Mouse (Mus musculus) kidney, embryonic 15.5 days (tissue): ENCODE data around the gene Sult1b1. TPM values are rescaled to one million over a fixed set of nuclear protein-coding genes. Genes with fewer than 3 reads are reported as not detected.
A peak's percentile ranks its signal among the peaks of the same experiment; 100 is the strongest.

Experiments
- ATAC-seq: fragments of 200-750 bp; cut with Nextera tagmentation; replicated peaks from 2 replicates; pipeline ENCODE4 v1.8.0; 2017; ENCODE audit warnings: moderate TSS enrichment; ENCODE audit not compliant: low FRiP score
- H3K27ac ChIP-seq: fragments of 300-500 bp; sonication (generic); 2 replicates; pipeline ENCODE4 v1.5.1; 2015; ENCODE audit warnings: mild to moderate bottlenecking, inconsistent platforms
- H3K27me3 ChIP-seq: fragments of 300-500 bp; sonication (generic); 2 replicates; pipeline ENCODE4 v1.6.1; 2015; ENCODE audit warnings: inconsistent platforms
- H3K36me3 ChIP-seq: fragments of 300-500 bp; sonication (generic); 2 replicates; pipeline ENCODE4 v1.6.1; 2015; ENCODE audit warnings: inconsistent platforms
- H3K4me1 ChIP-seq: fragments of 300-500 bp; sonication (generic); 2 replicates; pipeline ENCODE4 v1.6.1; 2015; ENCODE audit warnings: inconsistent platforms
- H3K4me2 ChIP-seq: fragments of 300-500 bp; sonication (generic); 2 replicates; pipeline ENCODE4 v1.6.1; 2015; ENCODE audit warnings: moderate library complexity, mild to moderate bottlenecking, inconsistent platforms
- H3K4me3 ChIP-seq: fragments of 300-500 bp; sonication (generic); replicated peaks from 2 replicates; pipeline ENCODE4 v1.5.1; 2015; ENCODE audit warnings: mild to moderate bottlenecking, inconsistent platforms
- H3K9ac ChIP-seq: fragments of 300-500 bp; sonication (generic); 2 replicates; pipeline ENCODE4 v1.6.1; 2015; ENCODE audit warnings: mild to moderate bottlenecking, inconsistent platforms
- H3K9me3 ChIP-seq: fragments of 300-500 bp; sonication (generic); replicated peaks from 2 replicates; pipeline ENCODE4 v1.6.1; 2016; ENCODE audit warnings: inconsistent platforms
- WGBS: fragments of 180-500 bp; shearing (Covaris S2); methylation state at CpG from one replicate; pipeline ENCODE4 v1.1.7; 2015; ENCODE audit warnings: mixed read lengths; 5-methylcytosine and 5-hydroxymethylcytosine counted together
- polyA plus RNA-seq: library from polyadenylated mRNA; unstranded; fragments of >200 nt; fragmentation: Nextera tagmentation; extraction: Ambion mirVana; gene quantifications from 2 replicates; pipeline ENCODE4 v1.2.1, GENCODE M21; 2015

Gene Sult1b1
- polyA plus RNA-seq = 1.3 and 2.4 TPM in 2 replicates

DNA sequence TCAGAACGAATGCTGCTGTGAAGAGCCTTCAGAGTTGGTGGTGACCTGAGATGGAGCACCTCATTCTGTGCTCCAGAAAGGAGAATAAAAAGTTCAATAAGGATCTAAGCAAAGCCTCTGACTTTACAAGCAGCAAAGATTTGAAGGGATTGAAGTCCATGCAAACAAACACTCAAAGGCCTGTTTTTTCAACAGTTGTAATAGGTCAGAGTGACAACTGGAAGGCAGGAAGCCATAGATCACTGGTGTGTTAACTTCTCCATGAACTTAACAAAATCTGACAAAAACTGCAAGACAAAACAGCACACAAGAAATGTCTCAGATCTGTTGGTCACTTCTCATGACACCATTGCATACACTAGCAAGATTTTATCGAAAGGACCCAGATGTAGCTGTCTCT is at the start of gene Sult1b1:
Sult1b1 (minus strand) TSS at position 85 of the 400 bp plus-strand sequence.
- WGBS = 70% methylated on average over 2 of the region's 2 CpGs
- H3K4me1 ChIP-seq = no peaks in the 10 kb centered on the region
- H3K36me3 ChIP-seq = no peaks in the 10 kb centered on the region
- peak within 1 kb of the TSS; percentile 41; the same call in 1 of the 2 replicates for H3K27ac ChIP-seq
- ATAC-seq = no peak; the same call in 1 of the 2 replicates
- H3K4me3 ChIP-seq = no peak within 1 kb of the TSS
- H3K9me3 ChIP-seq = no peaks in the 10 kb centered on the region
- no peaks in the 10 kb centered on the region for H3K27me3 ChIP-seq
- H3K9ac ChIP-seq = no peak within 1 kb of the TSS
- no peak within 1 kb of the TSS for H3K4me2 ChIP-seq

DNA sequence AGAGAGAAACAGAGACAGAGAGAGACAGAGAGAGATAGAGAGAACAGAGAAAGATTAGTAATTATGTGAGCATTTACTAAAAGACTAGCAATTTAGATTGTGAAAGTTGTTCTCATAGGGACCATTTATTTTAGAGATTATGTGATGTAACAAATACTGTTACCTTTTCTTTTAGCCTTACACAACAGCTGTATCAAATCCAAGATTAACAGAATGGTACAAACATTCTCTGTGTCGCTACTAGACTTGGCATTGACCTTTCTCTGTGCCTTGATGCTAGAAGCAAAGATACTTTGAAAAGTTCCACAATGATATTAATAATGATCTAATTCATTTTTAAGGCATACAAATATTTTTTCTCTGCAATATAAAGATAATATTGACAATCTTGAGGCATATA is 42.4 kb upstream of the Sult1b1 start:
- H3K36me3 ChIP-seq = no peaks in the 10 kb centered on the region
- no peak overlapping the region for H3K4me3 ChIP-seq
- no peak overlapping the region for H3K27ac ChIP-seq
- no peak for ATAC-seq
- H3K9ac ChIP-seq = no peak overlapping the region
- WGBS = 65% methylated on average over 1 of the region's 1 CpGs
- H3K9me3 ChIP-seq = no peaks in the 10 kb centered on the region
- H3K27me3 ChIP-seq = no peaks in the 10 kb centered on the region
- H3K4me2 ChIP-seq = no peak overlapping the region
- no peaks in the 10 kb centered on the region for H3K4me1 ChIP-seq

DNA sequence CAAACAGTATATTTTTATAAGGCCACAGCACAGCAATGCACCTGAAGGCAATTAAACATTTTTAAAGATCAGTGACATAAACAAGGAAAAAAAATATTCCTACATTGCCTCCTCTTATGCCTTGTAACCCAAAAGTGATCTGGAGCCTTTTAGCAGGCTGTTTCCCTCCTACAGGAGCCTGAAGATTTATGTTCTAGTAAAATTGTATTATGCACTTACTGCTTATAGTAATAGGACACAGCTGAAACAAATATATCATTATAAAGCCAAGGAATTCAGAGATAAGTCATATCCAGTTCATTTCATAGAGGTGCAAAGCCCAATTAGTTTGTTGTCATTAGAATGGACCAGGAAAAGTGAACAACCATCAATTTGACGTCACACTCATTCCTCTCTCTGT is 36.2 kb upstream of the Sult1b1 start:
- no peak overlapping the region for H3K27ac ChIP-seq

DNA sequence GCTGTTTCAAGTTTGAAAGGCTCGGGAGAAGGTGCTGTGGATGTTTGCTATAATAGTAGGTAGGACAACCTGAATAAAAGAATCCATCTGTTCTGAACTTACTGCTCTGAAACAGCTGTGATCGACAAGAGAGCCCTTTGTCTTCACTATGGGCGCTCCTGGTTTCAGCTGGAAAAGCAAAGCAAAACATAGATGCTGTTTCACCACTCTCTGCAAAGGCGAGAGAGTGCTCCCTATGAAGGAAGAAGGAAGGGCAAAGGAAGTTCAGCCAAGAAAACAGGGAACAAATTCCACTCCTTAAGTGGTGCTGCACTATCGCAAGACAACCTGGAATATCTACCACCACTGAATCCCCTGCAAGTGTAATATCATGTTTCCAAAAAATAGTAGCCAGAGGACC is 35.5 kb upstream of the Sult1b1 start:
- Histone ChIP-seq H3K27me3 (no peaks in the 10 kb centered on the region), H3K36me3 (no peaks in the 10 kb centered on the region), H3K4me1 (no peaks in the 10 kb centered on the region), H3K27ac (peak overlapping the region; percentile 68; the same call in 1 of the 2 replicates), H3K9me3 (no peaks in the 10 kb centered on the region), H3K4me2 (peak overlapping the region; percentile 19; the same call in 1 of the 2 replicates), H3K9ac (no peak overlapping the region), H3K4me3 (no peak overlapping the region)
- 50% methylated on average over 5 of the region's 5 CpGs for WGBS
- ATAC-seq = no peak; the same call in 1 of the 2 replicates

More for the DNA sequence above, 36.2 kb upstream of the Sult1b1 start:
- ATAC-seq = peak; percentile 60; the same call in 1 of the 2 replicates
- H3K4me3 ChIP-seq = no peak overlapping the region
- no peak overlapping the region for H3K4me2 ChIP-seq
- no peaks in the 10 kb centered on the region for H3K36me3 ChIP-seq
- no peaks in the 10 kb centered on the region for H3K4me1 ChIP-seq
- WGBS = 21% methylated on average over 1 of the region's 1 CpGs
- no peaks in the 10 kb centered on the region for H3K9me3 ChIP-seq
- no peaks in the 10 kb centered on the region for H3K27me3 ChIP-seq
- H3K9ac ChIP-seq = no peak overlapping the region

DNA sequence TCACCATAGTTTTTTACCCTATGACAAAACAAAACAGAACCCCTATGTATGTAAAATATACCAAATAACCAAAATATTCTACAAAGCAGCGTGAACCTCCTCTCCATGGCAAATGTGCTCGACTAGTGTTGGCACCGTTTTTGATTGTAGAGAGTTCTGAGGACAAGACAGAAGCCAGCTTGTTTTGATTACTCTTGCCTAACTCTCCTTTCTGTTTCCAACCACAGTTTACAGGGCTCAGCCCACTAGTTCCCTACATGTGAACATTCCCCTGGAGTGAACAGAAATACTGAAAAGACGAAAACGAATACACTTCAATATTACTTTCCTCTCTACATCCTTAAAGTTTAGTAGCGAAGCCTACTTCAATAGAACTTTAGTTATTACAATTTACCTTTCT is 34.8 kb upstream of the Sult1b1 start:
- no peak overlapping the region for H3K9ac ChIP-seq
- no peak overlapping the region for H3K4me2 ChIP-seq
- no peak overlapping the region for H3K4me3 ChIP-seq
- no peak for ATAC-seq
- H3K9me3 ChIP-seq = no peaks in the 10 kb centered on the region
- H3K4me1 ChIP-seq = no peaks in the 10 kb centered on the region
- H3K27me3 ChIP-seq = no peaks in the 10 kb centered on the region
- H3K36me3 ChIP-seq = no peaks in the 10 kb centered on the region
- peak overlapping the region; percentile 27; the same call in 1 of the 2 replicates for H3K27ac ChIP-seq
- 75% methylated on average over 6 of the region's 6 CpGs for WGBS

DNA sequence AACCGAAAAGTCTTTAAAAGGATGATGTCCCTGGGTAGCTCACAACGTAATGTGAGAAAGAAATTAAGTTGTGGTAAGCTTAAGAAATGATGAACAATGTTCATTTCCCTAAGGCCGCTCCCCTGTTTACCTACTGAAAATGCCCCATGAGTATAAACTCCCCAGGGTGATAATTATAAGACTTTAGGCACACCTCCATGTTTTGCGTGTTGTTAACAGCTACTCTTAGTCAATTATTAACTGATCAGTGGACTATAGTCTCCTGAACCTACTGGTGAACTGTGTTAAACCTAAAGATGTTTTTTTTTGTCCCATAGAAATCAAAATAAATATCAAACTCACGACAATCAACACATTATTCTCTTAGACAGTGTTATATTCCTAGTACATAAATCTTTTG is 30.9 kb upstream of the Sult1b1 start, which contains the start of gene Sult1d1:
Sult1d1 (minus strand) TSS at position 183 of the 400 bp plus-strand sequence.
- Histone ChIP-seq H3K9me3 (no peaks in the 10 kb centered on the region), H3K4me1 (no peaks in the 10 kb centered on the region), H3K9ac (no peak within 1 kb of the TSS), H3K36me3 (no peaks in the 10 kb centered on the region), H3K27ac (no peak within 1 kb of the TSS), H3K4me3 (no peak within 1 kb of the TSS), H3K27me3 (no peaks in the 10 kb centered on the region), H3K4me2 (no peak within 1 kb of the TSS)
- peak; percentile 71; the same call in 1 of the 2 replicates for ATAC-seq
- 70% methylated on average over 5 of the region's 5 CpGs for WGBS

- H3K4me1 ChIP-seq = no peaks in the 10 kb centered on the region
- no peak overlapping the region for H3K9ac ChIP-seq
- no peak overlapping the region for H3K27ac ChIP-seq
- 98% methylated on average over 1 of the region's 1 CpGs for WGBS
- H3K9me3 ChIP-seq = no peaks in the 10 kb centered on the region
- H3K4me2 ChIP-seq = no peak overlapping the region
- H3K4me3 ChIP-seq = no peak overlapping the region
- H3K27me3 ChIP-seq = no peaks in the 10 kb centered on the region
- no peaks in the 10 kb centered on the region for H3K36me3 ChIP-seq
- ATAC-seq = no peak
These were observed 29.3 kb upstream of the Sult1b1 start for GRCm38 (mm10) chr5:87567306-87567705.

- Histone ChIP-seq H3K36me3 (no peaks in the 10 kb centered on the region), H3K27me3 (no peaks in the 10 kb centered on the region), H3K4me1 (no peaks in the 10 kb centered on the region), H3K27ac (no peak overlapping the region), H3K4me3 (no peak overlapping the region), H3K9ac (no peak overlapping the region), H3K9me3 (no peaks in the 10 kb centered on the region), H3K4me2 (no peak overlapping the region)
- ATAC-seq = no peak
These were observed 25.0 kb upstream of the Sult1b1 start for GRCm38 (mm10) chr5:87562966-87563365.

DNA sequence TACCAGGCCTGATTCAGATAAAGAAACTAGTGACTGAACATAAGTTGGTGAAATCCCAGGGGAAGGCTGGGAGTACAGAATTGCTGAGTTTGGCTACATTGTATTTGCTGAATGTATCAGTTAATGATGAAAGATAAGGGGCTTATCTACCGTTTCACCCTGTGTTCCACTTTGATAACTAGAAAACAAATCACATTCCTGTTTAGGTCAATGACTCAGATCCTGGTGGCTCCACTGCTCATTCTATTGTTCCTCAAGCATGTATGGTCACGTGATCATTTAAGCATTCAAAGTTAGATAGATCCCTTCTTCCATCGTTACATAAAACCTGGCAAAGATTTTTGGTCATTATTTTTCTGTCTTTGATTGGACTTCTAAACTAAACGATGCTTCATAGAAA is 24.5 kb upstream of the Sult1b1 start:
- no peak overlapping the region for H3K4me3 ChIP-seq
- H3K9ac ChIP-seq = no peak overlapping the region
- no peaks in the 10 kb centered on the region for H3K9me3 ChIP-seq
- WGBS = 75% methylated on average over 4 of the region's 4 CpGs
- no peak for ATAC-seq
- H3K36me3 ChIP-seq = no peaks in the 10 kb centered on the region
- H3K27me3 ChIP-seq = no peaks in the 10 kb centered on the region
- no peak overlapping the region for H3K27ac ChIP-seq
- H3K4me2 ChIP-seq = no peak overlapping the region
- no peaks in the 10 kb centered on the region for H3K4me1 ChIP-seq

GRCm38 (mm10) chr5:87560145-87560544 is 22.1 kb upstream of the Sult1b1 start:
- WGBS = 80% methylated on average over 5 of the region's 5 CpGs
- H3K9me3 ChIP-seq = no peaks in the 10 kb centered on the region
- no peak for ATAC-seq

DNA sequence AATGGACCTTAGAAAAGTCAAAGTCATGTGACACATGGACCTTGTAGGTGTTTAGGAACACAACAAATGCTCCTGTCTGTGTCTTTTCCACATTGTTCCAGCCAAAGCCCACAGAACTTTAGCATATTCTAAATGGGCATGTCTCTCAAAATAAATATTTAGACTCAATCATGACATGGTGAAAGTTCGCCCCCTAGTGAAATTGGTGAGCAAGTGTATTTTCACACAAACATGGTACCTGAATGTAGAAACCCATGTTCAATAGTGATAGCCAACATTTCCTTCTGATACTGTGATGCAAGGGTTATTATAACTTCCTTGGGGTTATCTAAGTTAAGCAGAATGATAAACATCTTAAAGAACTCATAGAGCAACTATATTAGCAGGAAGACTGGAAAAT is 12.9 kb upstream of the Sult1b1 start:
- no peak overlapping the region for H3K27ac ChIP-seq
- H3K36me3 ChIP-seq = no peaks in the 10 kb centered on the region
- no peak overlapping the region for H3K4me2 ChIP-seq
- no peaks in the 10 kb centered on the region for H3K9me3 ChIP-seq
- H3K4me1 ChIP-seq = no peaks in the 10 kb centered on the region
- no peak overlapping the region for H3K9ac ChIP-seq
- no peak for ATAC-seq
- H3K27me3 ChIP-seq = no peaks in the 10 kb centered on the region
- WGBS = 36% methylated on average over 1 of the region's 1 CpGs
- no peak overlapping the region for H3K4me3 ChIP-seq

More at GRCm38 (mm10) chr5:87560145-87560544, 22.1 kb upstream of the Sult1b1 start:
- H3K27ac ChIP-seq = no peak overlapping the region
- H3K27me3 ChIP-seq = no peaks in the 10 kb centered on the region
- H3K4me2 ChIP-seq = no peak overlapping the region
- H3K4me3 ChIP-seq = no peak overlapping the region
- no peaks in the 10 kb centered on the region for H3K4me1 ChIP-seq
- no peak overlapping the region for H3K9ac ChIP-seq
- no peaks in the 10 kb centered on the region for H3K36me3 ChIP-seq

DNA sequence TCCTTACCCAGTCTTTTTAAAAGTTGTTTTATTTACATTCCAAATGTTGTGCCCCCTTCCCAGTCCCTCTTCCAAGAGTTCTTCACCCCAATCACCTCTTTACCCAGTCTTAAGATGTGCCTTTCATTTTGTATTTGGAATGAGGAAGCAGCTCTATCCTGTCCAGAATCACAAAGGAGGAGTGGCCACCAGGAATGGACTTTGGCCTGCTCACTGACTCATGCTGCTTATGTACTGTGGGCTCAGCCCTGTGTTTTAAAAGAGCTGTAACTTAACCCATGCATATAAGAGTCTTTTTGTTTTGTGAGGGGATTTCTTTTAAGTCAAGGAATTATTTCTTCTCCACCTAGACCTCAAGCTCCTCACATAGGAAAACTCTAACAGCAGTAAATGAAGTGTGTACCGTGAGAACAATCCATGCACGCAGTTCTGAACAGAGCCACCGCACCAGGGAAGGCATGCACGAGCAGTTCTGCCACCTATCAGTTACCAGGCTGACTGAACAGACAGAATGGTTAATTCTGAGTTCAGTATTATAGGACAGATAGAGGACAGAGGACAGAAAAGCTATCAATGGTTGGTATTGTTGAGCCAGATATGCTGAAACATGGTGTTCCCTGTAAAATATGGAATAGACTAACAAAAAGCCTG is 1.9 kb downstream of the Sult1b1 start:
- Histone ChIP-seq H3K9me3 (no peaks in the 10 kb centered on the region), H3K27me3 (no peaks in the 10 kb centered on the region), H3K4me3 (no peak overlapping the region), H3K27ac (peak overlapping the region; percentile 75), H3K9ac (no peak overlapping the region), H3K4me1 (no peaks in the 10 kb centered on the region), H3K4me2 (no peak overlapping the region), H3K36me3 (no peaks in the 10 kb centered on the region)
- peak; percentile 94 for ATAC-seq
- 42% methylated on average over 4 of the region's 4 CpGs for WGBS

- H3K9ac ChIP-seq = no peak overlapping the region
- H3K4me2 ChIP-seq = no peak overlapping the region
- H3K36me3 ChIP-seq = no peaks in the 10 kb centered on the region
- H3K4me1 ChIP-seq = no peaks in the 10 kb centered on the region
- no peaks in the 10 kb centered on the region for H3K9me3 ChIP-seq
- peak; percentile 87 for ATAC-seq
- no peak overlapping the region for H3K4me3 ChIP-seq
- no peaks in the 10 kb centered on the region for H3K27me3 ChIP-seq
- H3K27ac ChIP-seq = peak overlapping the region; percentile 54; the same call in 1 of the 2 replicates
- WGBS = 56% methylated on average over 2 of the region's 2 CpGs
These were observed 5.7 kb downstream of the Sult1b1 start for GRCm38 (mm10) chr5:87532288-87532687.
